Mouse (Mus musculus) embryonic facial prominence, embryonic 12.5 days (tissue): ENCODE data around the gene Ddx46. TPM values are rescaled to one million over a fixed set of nuclear protein-coding genes. Genes with fewer than 3 reads are reported as not detected.

ENCODE experiments used
- ATAC-seq: fragments of 200-750 bp; cut with Nextera tagmentation; 2 replicates; pipeline ENCODE4 v1.8.0; 2017; ENCODE audit not compliant: insufficient number of reproducible peaks, insufficient read depth, low FRiP score, low TSS enrichment
- H3K27ac ChIP-seq: fragments of 300-500 bp; sonication (generic); 2 replicates; pipeline ENCODE4 v1.5.1; 2016; ENCODE audit warnings: mild to moderate bottlenecking
- H3K27me3 ChIP-seq: fragments of 300-500 bp; sonication (generic); 2 replicates; pipeline ENCODE4 v1.6.1; 2016; ENCODE audit warnings: mild to moderate bottlenecking, moderate library complexity
- H3K36me3 ChIP-seq: fragments of 300-500 bp; sonication (generic); 2 replicates; pipeline ENCODE4 v1.6.1; 2016; ENCODE audit warnings: mild to moderate bottlenecking
- H3K4me1 ChIP-seq: fragments of 300-500 bp; sonication (generic); 2 replicates; pipeline ENCODE4 v1.6.1; 2016
- H3K4me2 ChIP-seq: fragments of 300-500 bp; sonication (generic); replicated peaks from 2 replicates; pipeline ENCODE4 v1.6.1; 2016; ENCODE audit warnings: mild to moderate bottlenecking, moderate library complexity
- H3K4me3 ChIP-seq: fragments of 300-500 bp; sonication (generic); 2 replicates; pipeline ENCODE4 v1.5.1; 2016; ENCODE audit warnings: mild to moderate bottlenecking
- H3K9ac ChIP-seq: fragments of 300-500 bp; sonication (generic); 2 replicates; pipeline ENCODE4 v1.6.1; 2016; ENCODE audit warnings: mild to moderate bottlenecking, moderate library complexity
- H3K9me3 ChIP-seq: fragments of 300-500 bp; sonication (generic); 2 replicates; pipeline ENCODE4 v1.6.1; 2016; ENCODE audit warnings: mild to moderate bottlenecking, moderate library complexity
- WGBS: fragments of 180-500 bp; shearing (Covaris S2); methylation state at CpG from one replicate; pipeline ENCODE4 v1.1.7; 2016; 5-methylcytosine and 5-hydroxymethylcytosine counted together
- polyA plus RNA-seq: library from polyadenylated mRNA; unstranded; fragments of >200 nt; fragmentation: Nextera tagmentation; extraction: Ambion mirVana; gene quantifications from 2 replicates; pipeline ENCODE4 v1.2.1, GENCODE M21; 2016

Gene Ddx46
- polyA plus RNA-seq, 1 experiment from 2014 or later, result 42.4 TPM

- H3K9me3 ChIP-seq, result no peaks in the 10 kb centered on the region
- H3K27me3 ChIP-seq, result no peaks in the 10 kb centered on the region
- ATAC-seq, result no peak
- H3K4me2 ChIP-seq, result peak overlapping the region; percentile 58
- 3% methylated on average over 19 of the region's 19 CpGs for WGBS
- H3K27ac ChIP-seq, result peak overlapping the region; percentile 99
- peak overlapping the region; percentile 60 for H3K4me3 ChIP-seq
- H3K4me1 ChIP-seq, result no peaks in the 10 kb centered on the region
- H3K9ac ChIP-seq, result peak overlapping the region; percentile 70
- peaks cover 24% of the 10 kb centered on the region for H3K36me3 ChIP-seq
Observed at GRCm38 (mm10) chr13:55727839-55728238, 93.0 kb downstream of the Ddx46 start.

GRCm38 (mm10) chr13:55730716-55731115 lies 95.9 kb downstream of the Ddx46 start:
- no peak for ATAC-seq
- H3K27me3 ChIP-seq, result no peaks in the 10 kb centered on the region
- no peak overlapping the region for H3K4me3 ChIP-seq
- H3K9ac ChIP-seq, result no peak overlapping the region
- no peaks in the 10 kb centered on the region for H3K4me1 ChIP-seq
- no peak overlapping the region for H3K4me2 ChIP-seq
- WGBS, result 91% methylated on average over 7 of the region's 7 CpGs
- H3K9me3 ChIP-seq, result no peaks in the 10 kb centered on the region
- peaks cover 6% of the 10 kb centered on the region; the same call in 1 of the 2 replicates for H3K36me3 ChIP-seq
- no peak overlapping the region for H3K27ac ChIP-seq

Other genes with a start within 250 kb of the Ddx46 start
- not detected in 2 replicates for gene Slc34a1, start 236.8 kb upstream of the Ddx46 start, polyA plus RNA-seq
- not detected in 2 replicates for gene Pfn3, start 219.8 kb upstream of the Ddx46 start, polyA plus RNA-seq
- 0.08 and 0.11 TPM in 2 replicates for gene F12, start 208.2 kb upstream of the Ddx46 start, polyA plus RNA-seq
- gene Grk6, start 190.0 kb upstream of the Ddx46 start, polyA plus RNA-seq, result 68.3 and 73.0 TPM in 2 replicates
- gene Prr7, start 170.8 kb upstream of the Ddx46 start, polyA plus RNA-seq, result 1.1 and 1.3 TPM in 2 replicates
- gene Dbn1, start 146.9 kb upstream of the Ddx46 start, polyA plus RNA-seq, result 383 and 387 TPM in 2 replicates
- gene Pdlim7, start 121.4 kb upstream of the Ddx46 start, polyA plus RNA-seq, result 172 and 182 TPM in 2 replicates
- 2.5 and 3.0 TPM in 2 replicates for gene Dok3, start 105.7 kb upstream of the Ddx46 start, polyA plus RNA-seq
- gene Ddx41, start 98.4 kb upstream of the Ddx46 start, polyA plus RNA-seq, result 78.5 and 80.3 TPM in 2 replicates
- 59.5 and 65.6 TPM in 2 replicates for gene Fam193b, start 63.9 kb upstream of the Ddx46 start, polyA plus RNA-seq
- 120 and 127 TPM in 2 replicates for gene Tmed9, start 61.3 kb upstream of the Ddx46 start, polyA plus RNA-seq
- 35.3 and 38.9 TPM in 2 replicates for gene B4galt7, start 35.1 kb upstream of the Ddx46 start, polyA plus RNA-seq
- gene Caml, start 12.0 kb upstream of the Ddx46 start, polyA plus RNA-seq, result 67.0 and 69.7 TPM in 2 replicates
- gene B230219D22Rik, start 58.1 kb downstream of the Ddx46 start, polyA plus RNA-seq, result 83.6 and 83.9 TPM in 2 replicates
- 99.8 and 103 TPM in 2 replicates for gene Txndc15, start 79.6 kb downstream of the Ddx46 start, polyA plus RNA-seq
- 56.6 TPM in 2 replicates for gene Pcbd2, start 92.3 kb downstream of the Ddx46 start, polyA plus RNA-seq
- gene Catsper3, start 149.5 kb downstream of the Ddx46 start, polyA plus RNA-seq, result not detected in 2 replicates
- 99.0 and 157 TPM in 2 replicates for gene Pitx1, start 201.2 kb downstream of the Ddx46 start, polyA plus RNA-seq